Mouse (Mus musculus): ENCODE measurements around the gene Gm44805. TPM values are rescaled to one million over a fixed set of nuclear protein-coding genes. Genes with fewer than 3 reads are reported as not detected.
A peak's percentile ranks its signal among the peaks of the same experiment; 100 is the strongest.

Gm44805 gene
- polyA plus RNA-seq, 1 experiment from 2014 or later, result not detected

DNA sequence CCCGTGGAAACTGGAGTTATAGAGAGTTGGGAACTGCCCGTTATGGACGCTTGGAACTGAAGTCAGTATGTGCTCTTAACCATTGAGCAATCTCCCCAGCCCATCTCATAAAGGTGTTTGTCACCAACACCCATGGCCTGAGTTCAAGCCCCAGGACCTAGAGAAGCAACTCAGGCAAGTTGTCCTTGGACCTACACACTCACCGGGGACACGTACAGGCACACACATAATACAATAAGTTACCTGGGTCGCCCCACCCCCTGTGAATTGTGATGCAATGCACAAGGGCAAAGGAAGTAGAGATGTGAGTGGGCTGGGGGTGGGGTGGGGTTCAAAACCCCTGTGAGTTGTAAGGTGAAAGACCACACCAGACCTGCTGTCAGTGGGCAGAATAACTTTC, 5.3 kb upstream of the Gm44805 start:
- Histone ChIP-seq H3K4me2 (ENCODE audit: low read depth, low read length) (no peak overlapping the region), H3K9ac (ENCODE audit: low read depth, low read length) (no peak overlapping the region), H3K27ac (ENCODE audit: low read length) (no peak overlapping the region), H3K27me3 (replicated peaks; ENCODE audit: control insufficient read depth, insufficient read depth, low read length) (no peaks in the 10 kb centered on the region), H3K4me3 (ENCODE audit: low read length) (no peak overlapping the region), H3K36me3 (ENCODE audit: control insufficient read depth, insufficient read depth, low read length) (no peaks in the 10 kb centered on the region), H3K9me3 (ENCODE audit: control insufficient read depth, low read length) (no peaks in the 10 kb centered on the region), H3K4me1 (ENCODE audit: control insufficient read depth, insufficient read depth, low read length) (no peaks in the 10 kb centered on the region; the same call in 1 of the 2 replicates)
- WGBS, result 77% methylated on average over 6 of the region's 6 CpGs
- ATAC-seq, result peak; percentile 41

DNA sequence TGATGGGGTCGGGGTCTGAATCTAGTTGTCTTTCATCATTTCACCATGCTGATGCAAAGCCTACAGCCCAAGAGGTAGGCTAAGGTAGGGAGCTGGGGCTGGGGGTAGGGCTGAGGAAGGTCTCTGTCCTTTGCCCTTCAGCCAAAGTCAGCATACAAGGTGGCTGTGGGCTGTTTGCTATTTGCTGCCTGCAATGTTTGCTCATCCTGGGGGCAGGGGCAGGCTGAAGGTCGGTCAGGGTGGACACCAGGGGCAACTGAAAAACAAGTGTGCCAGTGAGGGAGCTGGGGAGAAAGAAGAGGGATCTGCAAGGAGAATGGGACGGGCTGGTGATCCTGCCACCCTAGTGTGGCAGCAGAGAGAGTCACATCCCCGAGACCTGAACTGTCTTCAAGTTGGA, 4.2 kb upstream of the Gm44805 start:
- H3K36me3 ChIP-seq (ENCODE audit: control insufficient read depth, insufficient read depth, low read length), result no peaks in the 10 kb centered on the region
- H3K9ac ChIP-seq (ENCODE audit: low read depth, low read length), result no peak overlapping the region
- ATAC-seq, result no peak
- H3K4me2 ChIP-seq (ENCODE audit: low read depth, low read length), result no peak overlapping the region
- H3K27me3 ChIP-seq (replicated peaks; ENCODE audit: control insufficient read depth, insufficient read depth, low read length), result no peaks in the 10 kb centered on the region
- H3K4me3 ChIP-seq (ENCODE audit: low read length), result no peak overlapping the region
- H3K27ac ChIP-seq (ENCODE audit: low read length), result no peak overlapping the region
- 49% methylated on average over 4 of the region's 4 CpGs for WGBS
- H3K4me1 ChIP-seq (ENCODE audit: control insufficient read depth, insufficient read depth, low read length), result peaks cover 3% of the 10 kb centered on the region; the same call in 1 of the 2 replicates
- no peaks in the 10 kb centered on the region for H3K9me3 ChIP-seq (ENCODE audit: control insufficient read depth, low read length)

DNA sequence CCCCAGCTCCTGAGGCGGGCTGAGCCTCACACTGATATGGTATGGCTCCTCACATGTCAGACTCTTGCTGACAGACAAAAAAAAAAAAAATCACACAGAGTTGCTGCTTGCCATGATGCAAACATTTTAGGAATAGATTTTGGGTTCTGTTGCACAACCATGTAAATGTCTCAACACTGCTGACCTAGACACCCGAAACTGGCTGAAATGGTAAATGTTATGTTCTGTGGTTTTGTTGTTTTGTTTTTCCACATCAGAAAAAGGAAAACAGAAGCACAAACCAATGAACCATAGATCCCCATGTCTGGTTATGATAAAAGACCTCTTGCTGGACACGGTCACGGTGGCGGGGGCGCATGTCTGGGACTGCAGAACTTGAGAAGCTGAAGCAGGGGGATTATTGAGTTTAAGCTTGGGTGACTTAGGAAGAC, 2.6 kb upstream of the Gm44805 start:
- Histone ChIP-seq H3K9ac (ENCODE audit: low read depth, low read length) (no peak overlapping the region), H3K27ac (ENCODE audit: low read length) (no peak overlapping the region)
- WGBS, result 89% methylated on average over 6 of the region's 6 CpGs

DNA sequence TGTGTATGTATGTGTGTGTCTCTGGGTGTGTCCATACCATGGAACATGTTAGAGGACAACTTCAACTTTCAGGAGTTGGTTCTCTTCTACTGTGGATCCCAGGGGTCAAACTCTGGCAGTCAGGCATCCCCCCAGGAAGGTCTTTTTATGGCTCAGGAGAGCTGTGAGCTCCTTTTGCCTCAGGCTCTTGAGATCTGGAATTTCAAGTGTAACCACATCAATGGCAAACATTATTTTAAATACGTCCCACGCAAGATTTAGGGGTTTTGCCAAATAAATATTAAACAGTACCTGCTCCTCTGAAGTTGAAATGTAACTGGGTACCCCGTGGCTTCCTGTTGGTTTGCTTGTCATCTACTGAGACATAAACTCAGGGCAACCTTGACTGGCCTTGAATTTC, 1.8 kb upstream of the Gm44805 start:
- WGBS, result 68% methylated on average over 3 of the region's 3 CpGs
- H3K27ac ChIP-seq (ENCODE audit: low read length), result no peak overlapping the region
- no peak for ATAC-seq
- no peak overlapping the region for H3K4me3 ChIP-seq (ENCODE audit: low read length)
- no peak overlapping the region for H3K9ac ChIP-seq (ENCODE audit: low read depth, low read length)
- H3K4me1 ChIP-seq (ENCODE audit: control insufficient read depth, insufficient read depth, low read length), result peaks cover 3% of the 10 kb centered on the region; the same call in 1 of the 2 replicates
- H3K9me3 ChIP-seq (ENCODE audit: control insufficient read depth, low read length), result no peaks in the 10 kb centered on the region
- H3K36me3 ChIP-seq (ENCODE audit: control insufficient read depth, insufficient read depth, low read length), result no peaks in the 10 kb centered on the region
- no peaks in the 10 kb centered on the region for H3K27me3 ChIP-seq (replicated peaks; ENCODE audit: control insufficient read depth, insufficient read depth, low read length)
- no peak overlapping the region for H3K4me2 ChIP-seq (ENCODE audit: low read depth, low read length)

More for the DNA sequence above, 2.6 kb upstream of the Gm44805 start:
- no peak for ATAC-seq
- Histone ChIP-seq H3K4me3 (ENCODE audit: low read length) (no peak overlapping the region), H3K9me3 (ENCODE audit: control insufficient read depth, low read length) (no peaks in the 10 kb centered on the region), H3K27me3 (replicated peaks; ENCODE audit: control insufficient read depth, insufficient read depth, low read length) (no peaks in the 10 kb centered on the region), H3K4me2 (ENCODE audit: low read depth, low read length) (no peak overlapping the region), H3K36me3 (ENCODE audit: control insufficient read depth, insufficient read depth, low read length) (no peaks in the 10 kb centered on the region), H3K4me1 (ENCODE audit: control insufficient read depth, insufficient read depth, low read length) (peaks cover 3% of the 10 kb centered on the region; the same call in 1 of the 2 replicates)

DNA sequence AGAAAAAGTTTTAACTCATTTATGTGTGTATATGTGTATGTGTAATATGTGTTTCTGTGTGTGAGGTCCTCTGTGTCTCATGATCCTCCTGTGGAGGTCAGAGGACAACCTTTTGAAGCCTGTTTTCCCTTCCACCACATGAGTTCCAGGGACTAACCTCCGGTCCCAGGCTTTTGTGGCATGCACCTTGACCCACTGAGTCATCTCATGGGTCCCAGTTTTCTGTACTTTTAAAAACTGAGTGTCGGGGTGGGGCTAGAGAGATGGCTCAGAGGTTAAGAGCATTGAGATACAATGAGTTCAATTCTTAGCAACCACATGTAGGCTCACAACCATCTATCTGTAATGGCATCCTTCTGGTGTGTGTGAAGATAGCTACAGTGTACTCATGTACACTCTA, 521 bp downstream of the Gm44805 start:
- Histone ChIP-seq H3K27me3 (replicated peaks; ENCODE audit: control insufficient read depth, insufficient read depth, low read length) (no peaks in the 10 kb centered on the region), H3K4me3 (ENCODE audit: low read length) (no peak overlapping the region), H3K27ac (ENCODE audit: low read length) (no peak overlapping the region; the same call in 1 of the 2 replicates), H3K9ac (ENCODE audit: low read depth, low read length) (no peak overlapping the region), H3K4me2 (ENCODE audit: low read depth, low read length) (no peak overlapping the region), H3K9me3 (ENCODE audit: control insufficient read depth, low read length) (no peaks in the 10 kb centered on the region), H3K4me1 (ENCODE audit: control insufficient read depth, insufficient read depth, low read length) (peaks cover 12% of the 10 kb centered on the region; the same call in 1 of the 2 replicates), H3K36me3 (ENCODE audit: control insufficient read depth, insufficient read depth, low read length) (no peaks in the 10 kb centered on the region)
- ATAC-seq, result peak; percentile 34
- WGBS, result 67% methylated on average over 2 of the region's 2 CpGs

DNA sequence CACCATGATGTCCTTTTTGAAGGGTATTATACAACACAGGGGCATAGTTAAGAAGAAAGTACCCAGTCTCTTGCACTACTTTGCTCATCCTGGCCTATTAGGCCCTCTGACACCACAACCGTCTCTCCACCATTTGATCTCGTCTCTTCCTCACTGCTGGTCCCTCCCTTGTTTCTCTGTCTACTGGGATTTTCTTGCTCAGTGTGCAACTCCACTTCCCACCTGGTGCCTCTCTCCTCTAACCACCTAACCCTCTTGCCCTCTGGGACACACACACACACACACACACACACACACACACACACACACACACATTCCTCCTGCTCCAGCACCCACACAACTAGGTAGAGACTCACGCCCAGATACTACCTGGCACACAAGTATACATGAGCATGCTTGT, 2.3 kb downstream of the Gm44805 start:
- Histone ChIP-seq H3K4me3 (ENCODE audit: low read length) (no peak overlapping the region), H3K4me2 (ENCODE audit: low read depth, low read length) (no peak overlapping the region), H3K9me3 (ENCODE audit: control insufficient read depth, low read length) (no peaks in the 10 kb centered on the region), H3K4me1 (ENCODE audit: control insufficient read depth, insufficient read depth, low read length) (peaks cover 12% of the 10 kb centered on the region; the same call in 1 of the 2 replicates), H3K9ac (ENCODE audit: low read depth, low read length) (no peak overlapping the region), H3K36me3 (ENCODE audit: control insufficient read depth, insufficient read depth, low read length) (no peaks in the 10 kb centered on the region), H3K27me3 (replicated peaks; ENCODE audit: control insufficient read depth, insufficient read depth, low read length) (no peaks in the 10 kb centered on the region), H3K27ac (ENCODE audit: low read length) (no peak overlapping the region)
- ATAC-seq, result no peak
- WGBS, result 92% methylated on average over 3 of the region's 3 CpGs

DNA sequence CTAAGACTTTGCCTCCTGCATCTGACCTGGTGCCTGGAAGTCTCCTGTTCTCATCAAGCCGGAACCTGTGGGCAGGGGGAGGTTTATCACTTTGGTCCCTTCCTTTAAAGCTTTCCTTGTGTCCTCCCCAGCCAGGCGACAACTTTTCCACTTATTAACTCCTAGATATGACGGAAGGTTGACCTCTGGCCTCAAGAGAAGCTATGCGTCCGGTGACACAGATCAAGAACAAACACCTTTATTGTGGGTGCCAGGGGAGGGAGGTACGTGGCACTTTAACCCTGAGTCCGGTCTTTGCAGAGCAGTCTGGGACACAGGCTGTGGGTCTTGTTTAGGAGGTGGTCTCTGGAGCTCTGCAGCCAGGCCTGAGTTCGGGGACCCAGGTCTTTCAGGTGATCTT, 3.4 kb downstream of the Gm44805 start, which contains the start of gene Apoc2:
Gene Apoc2, minus strand, starts transcription at position 70 of the 400 bp plus-strand sequence.
- Histone ChIP-seq H3K4me1 (ENCODE audit: control insufficient read depth, insufficient read depth, low read length) (peaks cover 12% of the 10 kb centered on the region; the same call in 1 of the 2 replicates), H3K9me3 (ENCODE audit: control insufficient read depth, low read length) (no peaks in the 10 kb centered on the region), H3K4me3 (ENCODE audit: low read length) (no peak within 1 kb of the TSS; the same call in 1 of the 2 replicates), H3K27me3 (replicated peaks; ENCODE audit: control insufficient read depth, insufficient read depth, low read length) (no peaks in the 10 kb centered on the region), H3K9ac (ENCODE audit: low read depth, low read length) (no peak within 1 kb of the TSS), H3K36me3 (ENCODE audit: control insufficient read depth, insufficient read depth, low read length) (no peaks in the 10 kb centered on the region), H3K27ac (ENCODE audit: low read length) (peak within 1 kb of the TSS; percentile 73), H3K4me2 (ENCODE audit: low read depth, low read length) (no peak within 1 kb of the TSS)
- WGBS, result 46% methylated on average over 8 of the region's 8 CpGs
- peak; percentile 54 for ATAC-seq

DNA sequence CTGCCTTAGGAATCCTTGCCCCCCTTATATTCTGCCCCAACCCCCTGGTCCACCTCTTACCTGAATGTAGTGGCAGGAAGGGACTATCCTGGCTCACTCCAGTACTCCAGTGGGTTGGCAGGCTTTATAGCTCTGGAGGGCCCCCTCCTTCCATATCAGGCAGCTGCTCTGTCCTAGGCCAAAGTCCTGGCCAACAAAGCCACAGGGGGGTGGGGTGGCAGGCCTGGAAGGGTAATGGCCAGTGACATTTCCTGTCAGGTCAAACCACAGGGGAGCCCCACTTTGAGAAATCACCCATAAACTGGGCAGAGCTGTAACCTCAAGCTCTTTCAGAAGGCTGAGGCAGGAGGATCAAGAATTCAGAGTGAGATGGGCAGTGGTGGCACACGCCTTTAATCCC, 4.6 kb downstream of the Gm44805 start:
- peak overlapping the region; percentile 11; the same call in 1 of the 2 replicates for H3K4me2 ChIP-seq (ENCODE audit: low read depth, low read length)
- H3K4me1 ChIP-seq (ENCODE audit: control insufficient read depth, insufficient read depth, low read length), result peaks cover 12% of the 10 kb centered on the region; the same call in 1 of the 2 replicates
- peak overlapping the region; percentile 28 for H3K4me3 ChIP-seq (ENCODE audit: low read length)
- H3K9ac ChIP-seq (ENCODE audit: low read depth, low read length), result peak overlapping the region; percentile 46
- H3K27me3 ChIP-seq (replicated peaks; ENCODE audit: control insufficient read depth, insufficient read depth, low read length), result no peaks in the 10 kb centered on the region
- no peaks in the 10 kb centered on the region for H3K36me3 ChIP-seq (ENCODE audit: control insufficient read depth, insufficient read depth, low read length)
- no peaks in the 10 kb centered on the region for H3K9me3 ChIP-seq (ENCODE audit: control insufficient read depth, low read length)
- ATAC-seq, result peak; percentile 79
- WGBS, result 81% methylated on average over 1 of the region's 1 CpGs
- no peak overlapping the region; the same call in 1 of the 2 replicates for H3K27ac ChIP-seq (ENCODE audit: low read length)

DNA sequence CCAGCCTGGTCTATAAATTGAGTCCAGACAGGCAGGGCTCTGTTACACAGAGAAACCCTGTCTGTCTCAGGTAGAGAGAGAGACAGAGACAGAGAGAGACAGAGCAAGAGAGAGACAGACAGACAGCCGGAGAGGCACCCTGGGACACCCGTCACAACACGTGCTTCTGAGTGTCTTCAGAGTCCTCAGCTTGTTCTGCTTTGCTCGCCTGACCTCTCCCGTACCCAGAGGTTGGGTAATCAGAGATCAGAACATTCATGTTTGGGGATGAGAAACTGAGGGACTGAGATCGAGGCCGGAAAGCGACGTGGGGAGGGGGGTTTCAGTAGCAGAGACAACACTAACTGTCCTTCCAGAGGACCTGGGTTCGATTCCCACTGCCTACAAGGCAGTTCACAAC, 5.4 kb downstream of the Gm44805 start:
- no peaks in the 10 kb centered on the region for H3K36me3 ChIP-seq (ENCODE audit: control insufficient read depth, insufficient read depth, low read length)
- H3K4me2 ChIP-seq (ENCODE audit: low read depth, low read length), result no peak overlapping the region
- peak overlapping the region; percentile 28 for H3K4me3 ChIP-seq (ENCODE audit: low read length)
- H3K9me3 ChIP-seq (ENCODE audit: control insufficient read depth, low read length), result no peaks in the 10 kb centered on the region
- H3K27ac ChIP-seq (ENCODE audit: low read length), result no peak overlapping the region
- no peaks in the 10 kb centered on the region for H3K27me3 ChIP-seq (replicated peaks; ENCODE audit: control insufficient read depth, insufficient read depth, low read length)
- H3K4me1 ChIP-seq (ENCODE audit: control insufficient read depth, insufficient read depth, low read length), result peaks cover 9% of the 10 kb centered on the region; the same call in 1 of the 2 replicates
- ATAC-seq, result no peak
- 86% methylated on average over 10 of the region's 10 CpGs for WGBS
- H3K9ac ChIP-seq (ENCODE audit: low read depth, low read length), result no peak overlapping the region
